Mouse (Mus musculus) CH12.LX (cell line): ENCODE results near the gene Ubap2l. TPM values are rescaled to one million over a fixed set of nuclear protein-coding genes. Genes with fewer than 3 reads are reported as not detected.

Source experiments
- DNase-seq: peaks from one replicate; pipeline ENCODE4 v3.0.0-alpha.2; 2013; ENCODE audit errors: extremely low read depth
- H3K27ac ChIP-seq: 2 replicates; pipeline ENCODE4 v1.5.1; 2012; ENCODE audit warnings: low read depth, mild to moderate bottlenecking, control low read depth, moderate library complexity; ENCODE audit not compliant: insufficient read depth
- H3K27me3 ChIP-seq: replicated peaks from 2 replicates; pipeline ENCODE3; 2012; ENCODE audit warnings: inconsistent platforms
- H3K36me3 ChIP-seq, 2 experiments: replicated peaks in 1 of 2; 2 replicates each; pipeline versions ENCODE3 to v1.6.1; 2012; ENCODE audit warnings: inconsistent platforms in 1 of 2, low read length in 1 of 2, mild to moderate bottlenecking in 1 of 2, mixed read lengths in 1 of 2, moderate library complexity in 1 of 2; ENCODE audit not compliant: control insufficient read depth in 1 of 2, insufficient read depth in 1 of 2
- H3K4me1 ChIP-seq, 2 experiments: 2 replicates each; pipeline ENCODE4 v1.6.1; 2012; ENCODE audit warnings: inconsistent platforms in 1 of 2, moderate library complexity in 1 of 2; ENCODE audit not compliant: insufficient read depth in 2 of 2, control insufficient read depth in 1 of 2
- H3K4me2 ChIP-seq: 2 replicates; pipeline ENCODE4 v1.6.1; 2012; ENCODE audit warnings: low read depth, mild to moderate bottlenecking, control low read depth; ENCODE audit not compliant: poor library complexity, insufficient read depth, severe bottlenecking
- H3K4me3 ChIP-seq, 3 experiments: fragments of 150-350 bp in 1 of 3; sonication (generic) in 1 of 3; replicated peaks in 1 of 3; 2 replicates each; pipeline versions ENCODE3 to v1.5.1; 2011 to 2012; ENCODE audit warnings: low read depth in 2 of 3, low read length in 2 of 3, mild to moderate bottlenecking in 2 of 3, moderate library complexity in 2 of 3, control low read depth in 1 of 3, improper control_type of control experiment in 1 of 3, inconsistent platforms in 1 of 3, mixed read lengths in 1 of 3; ENCODE audit not compliant: poor library complexity in 1 of 3
- H3K79me2 ChIP-seq: replicated peaks from 2 replicates; pipeline ENCODE4 v1.6.1; 2012; ENCODE audit warnings: mild to moderate bottlenecking, moderate library complexity; ENCODE audit not compliant: control insufficient read depth, poor library complexity, insufficient read depth, severe bottlenecking; ENCODE audit errors: extremely low read depth
- H3K9ac ChIP-seq: 2 replicates; pipeline ENCODE4 v1.6.1; 2012; ENCODE audit warnings: low read depth, mild to moderate bottlenecking, control low read depth, moderate library complexity; ENCODE audit not compliant: insufficient read depth
- H3K9me3 ChIP-seq: replicated peaks from 2 replicates; pipeline ENCODE3; 2012; ENCODE audit warnings: low read length, inconsistent platforms, mixed read lengths
- CHD2 ChIP-seq: IDR thresholded peaks from 2 replicates; pipeline ENCODE4 v1.6.1; 2011; ENCODE audit warnings: low read length, improper control_type of control experiment
- ELF1 ChIP-seq: IDR thresholded peaks from 2 replicates; pipeline ENCODE4 v1.6.1; 2014; ENCODE audit warnings: low read depth, mild to moderate bottlenecking, inconsistent platforms, low read length, improper control_type of control experiment
- GABPA ChIP-seq: IDR thresholded peaks from 2 replicates; pipeline ENCODE4 v1.6.1; 2012; ENCODE audit warnings: low read depth, low read length, improper control_type of control experiment, inconsistent platforms; ENCODE audit not compliant: insufficient replicate concordance
- JUN ChIP-seq: IDR thresholded peaks from 2 replicates; pipeline ENCODE4 v1.6.1; 2011; ENCODE audit warnings: low read depth, mild to moderate bottlenecking, low read length, improper control_type of control experiment, moderate library complexity; ENCODE audit not compliant: insufficient read depth
- KAT2A ChIP-seq: IDR thresholded peaks from 2 replicates; pipeline ENCODE4 v1.6.1; 2012; ENCODE audit warnings: low read length, improper control_type of control experiment, inconsistent platforms; ENCODE audit not compliant: insufficient replicate concordance
- MAFK ChIP-seq: IDR thresholded peaks from 2 replicates; pipeline ENCODE4 v1.6.1; 2011; ENCODE audit warnings: low read length, improper control_type of control experiment; ENCODE audit not compliant: insufficient replicate concordance
- MAX ChIP-seq: IDR thresholded peaks from 2 replicates; pipeline ENCODE4 v1.6.1; 2011; ENCODE audit warnings: low read length, improper control_type of control experiment
- MAZ ChIP-seq: IDR thresholded peaks from 2 replicates; pipeline ENCODE4 v1.6.1; 2012; ENCODE audit warnings: low read depth, mild to moderate bottlenecking, inconsistent platforms, low read length, improper control_type of control experiment, moderate library complexity
- MEF2A ChIP-seq: IDR thresholded peaks from 2 replicates; pipeline ENCODE4 v1.6.1; 2014; ENCODE audit warnings: low read depth, mild to moderate bottlenecking, inconsistent platforms, low read length, improper control_type of control experiment, borderline replicate concordance
- MXI1 ChIP-seq: IDR thresholded peaks from 2 replicates; pipeline ENCODE4 v1.6.1; 2011; ENCODE audit warnings: mild to moderate bottlenecking, low read depth, low read length, improper control_type of control experiment
- MYC ChIP-seq: IDR thresholded peaks from 2 replicates; pipeline ENCODE4 v1.6.1; 2011; ENCODE audit warnings: low read depth, mild to moderate bottlenecking, improper control_type of control experiment, low read length
- NELFE ChIP-seq: IDR thresholded peaks from 2 replicates; pipeline ENCODE4 v1.6.1; 2011; ENCODE audit warnings: low read depth, low read length, improper control_type of control experiment
- NRF1 ChIP-seq: IDR thresholded peaks from 2 replicates; pipeline ENCODE4 v1.6.1; 2014; ENCODE audit warnings: low read depth, mild to moderate bottlenecking, inconsistent platforms, low read length, improper control_type of control experiment, moderate library complexity
- PAX5 ChIP-seq: IDR thresholded peaks from 2 replicates; pipeline ENCODE4 v1.6.1; 2012; ENCODE audit warnings: low read length, inconsistent platforms, mixed read lengths
- RAD21 ChIP-seq: IDR thresholded peaks from 2 replicates; pipeline ENCODE4 v1.6.1; 2011; ENCODE audit warnings: low read depth, mild to moderate bottlenecking, low read length, improper control_type of control experiment, moderate library complexity
- SIN3A ChIP-seq: IDR thresholded peaks from 2 replicates; pipeline ENCODE4 v1.6.1; 2012; ENCODE audit warnings: low read length, improper control_type of control experiment, inconsistent platforms
- TBP ChIP-seq: conservative IDR thresholded peaks from 2 replicates; pipeline ENCODE4 v1.6.1; 2011; ENCODE audit warnings: low read depth, low read length, improper control_type of control experiment
- UBTF ChIP-seq: IDR thresholded peaks from 2 replicates; pipeline ENCODE4 v1.6.1; 2012; ENCODE audit warnings: low read depth, mild to moderate bottlenecking, inconsistent platforms, low read length, improper control_type of control experiment, moderate library complexity
- USF2 ChIP-seq: conservative IDR thresholded peaks from 2 replicates; pipeline ENCODE4 v1.6.1; 2011; ENCODE audit warnings: low read depth, low read length, improper control_type of control experiment
- ZC3H11A ChIP-seq: IDR thresholded peaks from 2 replicates; pipeline ENCODE4 v1.6.1; 2012; ENCODE audit warnings: low read depth, mild to moderate bottlenecking, inconsistent platforms, low read length, improper control_type of control experiment
- ZMIZ1 ChIP-seq: IDR thresholded peaks from 2 replicates; pipeline ENCODE4 v1.6.1; 2012; ENCODE audit warnings: low read depth, mild to moderate bottlenecking, inconsistent platforms, low read length, improper control_type of control experiment
- ZNF384 ChIP-seq: IDR thresholded peaks from 2 replicates; pipeline ENCODE4 v1.6.1; 2012; ENCODE audit warnings: low read depth, low read length, improper control_type of control experiment, inconsistent platforms
- dilution Hi-C: fragments of 300-500 bp; cut with MboI; formaldehyde crosslinking; loops from 2 replicates; pipeline ENCODE4 v1.14.3; 2020; ENCODE audit warnings: low sequenced_read_pairs; ENCODE audit not compliant: extremely low pct_unique_long_range_greater_than_20kb, extremely low pct_ligation_motif_present
- in situ Hi-C: fragments of 300-500 bp; cut with MboI; formaldehyde crosslinking; loops from 3 replicates; pipeline ENCODE4 v1.14.3; 2019; ENCODE audit warnings: low sequenced_read_pairs, low pct_ligation_motif_present, low pct_unique_long_range_greater_than_20kb, mixed read lengths
- polyA plus RNA-seq: library from polyadenylated mRNA; unstranded; fragments of >175 nt; gene quantifications from 2 replicates; pipeline ENCODE4 v1.2.1, GENCODE M21; 2012; ENCODE audit warnings: low read depth; ENCODE audit not compliant: insufficient read length
- total RNA-seq, 2 experiments: library from RNA; depleted of rRNA; stranded (reverse); fragments of 300-350 nt in 1 of 2; fragments of >200 nt in 1 of 2; gene quantifications; 2 replicates each; pipeline ENCODE4 v1.2.3; 2012 to 2014

Gene Ubap2l
- total and polyA plus RNA-seq, 3 experiments = 49.0 to 201 (median 72.6) TPM

- H3K79me2 ChIP-seq = peaks cover 41% of the 10 kb centered on the region
- H3K4me1 ChIP-seq = peaks cover 11 to 39% of the 10 kb centered on the region in 2 experiments; a peak in 3 of 4 replicates
- H3K9ac ChIP-seq = no peak overlapping the region
- H3K36me3 ChIP-seq = peaks cover 73 to 95% of the 10 kb centered on the region in 2 experiments
- H3K27me3 ChIP-seq = no peaks in the 10 kb centered on the region
- H3K4me2 ChIP-seq = no peak overlapping the region
- no peak overlapping the region for H3K27ac ChIP-seq
- no peaks in the 10 kb centered on the region for H3K9me3 ChIP-seq
- H3K4me3 ChIP-seq = no peak overlapping the region
- DNase-seq = no peak
- dilution Hi-C loops (no loop called here), in situ Hi-C loops (no loop called here)
- TF ChIP-seq ELF1 = no peak
- no peak for TF ChIP-seq MAX
- no peak for TF ChIP-seq SIN3A
- no peak for TF ChIP-seq KAT2A
- TF ChIP-seq MYC = no peak
- no peak for TF ChIP-seq ZNF384
- no peak for TF ChIP-seq ZMIZ1
- TF ChIP-seq MEF2A = no peak
- TF ChIP-seq MAZ = no peak
These were observed 36.2 kb upstream of the Ubap2l start for GRCm38 (mm10) chr3:90088617-90089016.

- dilution Hi-C loops (no loop called here), in situ Hi-C loops (no loop called here)
- H3K9ac ChIP-seq = no peak overlapping the region
- no peaks in the 10 kb centered on the region for H3K27me3 ChIP-seq
- no peak overlapping the region for H3K27ac ChIP-seq
- TF ChIP-seq CHD2 = no peak
- H3K4me3 ChIP-seq = no peak overlapping the region
- H3K9me3 ChIP-seq = no peaks in the 10 kb centered on the region
- H3K4me2 ChIP-seq = no peak overlapping the region
- no peak for DNase-seq
- peaks cover 11 to 44% of the 10 kb centered on the region in 2 experiments; a peak in 3 of 4 replicates for H3K4me1 ChIP-seq
- H3K36me3 ChIP-seq = peaks cover 50 to 79% of the 10 kb centered on the region in 2 experiments
- H3K79me2 ChIP-seq = peaks cover 66% of the 10 kb centered on the region
These were observed 33.6 kb upstream of the Ubap2l start for GRCm38 (mm10) chr3:90086068-90086467.

GRCm38 (mm10) chr3:90085281-90085680, 32.9 kb upstream of the Ubap2l start:
- H3K36me3 ChIP-seq = peaks cover 42 to 71% of the 10 kb centered on the region in 2 experiments
- in situ Hi-C loops = no loop called here

More at GRCm38 (mm10) chr3:90085281-90085680, 32.9 kb upstream of the Ubap2l start:
- DNase-seq = no peak
- H3K79me2 ChIP-seq = peaks cover 73% of the 10 kb centered on the region
- H3K27ac ChIP-seq = no peak overlapping the region
- no peak overlapping the region for H3K4me2 ChIP-seq
- peaks cover 11 to 44% of the 10 kb centered on the region in 2 experiments; a peak in 3 of 4 replicates for H3K4me1 ChIP-seq
- H3K4me3 ChIP-seq = no peak overlapping the region
- dilution Hi-C loops = no loop called here
- TF ChIP-seq RAD21 (no peak), NELFE (no peak), KAT2A (no peak), TBP (no peak), GABPA (no peak), CHD2 (no peak), MAX (no peak), ZNF384 (no peak), PAX5 (no peak), MAFK (no peak), NRF1 (no peak), USF2 (no peak), MYC (no peak), UBTF (no peak), ZC3H11A (no peak), JUN (no peak), MXI1 (no peak), SIN3A (no peak)
- H3K9ac ChIP-seq = no peak overlapping the region
- H3K27me3 ChIP-seq = no peaks in the 10 kb centered on the region
- no peaks in the 10 kb centered on the region for H3K9me3 ChIP-seq
